Mouse (Mus musculus): Measurements from ENCODE around the gene Trpc7. TPM values are rescaled to one million over a fixed set of nuclear protein-coding genes. Genes with fewer than 3 reads are reported as not detected.

Gene Trpc7
- polyA plus RNA-seq, 1 experiment from 2014 or later: not detected

GRCm38 (mm10) chr13:56735212-56735875, 160.4 kb downstream of the Trpc7 start:
- Histone ChIP-seq H3K9ac (replicated peaks; ENCODE audit: low read depth) (no peak overlapping the region), H3K4me1 (ENCODE audit: insufficient read depth, low read depth, low read length) (no peaks in the 10 kb centered on the region), H3K27me3 (replicated peaks; ENCODE audit: insufficient read depth, low read length) (no peaks in the 10 kb centered on the region), H3K36me3 (ENCODE audit: insufficient read depth, low read length) (peaks cover 17% of the 10 kb centered on the region), H3K4me3 (ENCODE audit: low read depth, low read length) (no peak overlapping the region), H3K27ac (ENCODE audit: low read length) (no peak overlapping the region), H3K9me3 (ENCODE audit: low read length) (no peaks in the 10 kb centered on the region), H3K4me2 (replicated peaks; ENCODE audit: low read depth, low read length) (no peak overlapping the region)
- peak; percentile 57 for ATAC-seq
- 38% methylated on average over 6 of the region's 6 CpGs for WGBS
- peak; percentile 71 for DNase-seq (ENCODE audit: low spot score)
- peak; percentile 79 for TF ChIP-seq CTCF (IDR thresholded peaks at IDR 0.05)
- no peak for TF ChIP-seq EP300 (IDR thresholded peaks at IDR 0.05)

GRCm38 (mm10) chr13:56734617-56735016, 161.2 kb downstream of the Trpc7 start:
- H3K27me3 ChIP-seq (replicated peaks; ENCODE audit: insufficient read depth, low read length): no peaks in the 10 kb centered on the region
- H3K4me3 ChIP-seq (ENCODE audit: low read depth, low read length): no peak overlapping the region
- DNase-seq (ENCODE audit: low spot score) (no peak), ATAC-seq (no peak; the same call in 1 of the 2 replicates)
- H3K4me1 ChIP-seq (ENCODE audit: insufficient read depth, low read depth, low read length): no peaks in the 10 kb centered on the region
- peaks cover 17% of the 10 kb centered on the region for H3K36me3 ChIP-seq (ENCODE audit: insufficient read depth, low read length)
- 74% methylated on average over 4 of the region's 4 CpGs for WGBS
- no peak overlapping the region for H3K4me2 ChIP-seq (replicated peaks; ENCODE audit: low read depth, low read length)
- TF ChIP-seq EP300 (IDR thresholded peaks at IDR 0.05) (no peak), CTCF (IDR thresholded peaks at IDR 0.05) (no peak)
- H3K9me3 ChIP-seq (ENCODE audit: low read length): no peaks in the 10 kb centered on the region
- no peak overlapping the region for H3K27ac ChIP-seq (ENCODE audit: low read length)
- H3K9ac ChIP-seq (replicated peaks; ENCODE audit: low read depth): no peak overlapping the region

DNA sequence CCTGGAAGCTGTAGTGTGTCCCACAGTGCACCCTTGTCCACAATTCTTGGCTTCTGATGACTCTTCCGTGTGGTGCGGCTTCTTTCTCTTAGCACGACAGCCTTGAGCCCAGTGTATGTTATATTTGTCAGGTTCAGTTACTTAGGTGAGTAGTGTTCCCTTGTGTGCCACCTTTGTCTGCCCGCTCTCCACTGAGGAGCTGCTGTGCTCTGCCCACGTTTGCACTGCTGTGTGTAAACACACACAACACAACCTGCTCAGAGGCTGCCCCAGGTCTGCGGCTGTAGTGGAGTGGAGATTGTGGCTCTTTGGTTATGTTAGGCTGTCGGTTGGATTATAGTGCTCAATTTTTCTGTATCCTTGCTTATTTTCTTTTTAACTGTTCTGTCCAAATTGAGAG, 166.7 kb downstream of the Trpc7 start:
- Histone ChIP-seq H3K4me1 (ENCODE audit: insufficient read depth, low read depth, low read length) (no peaks in the 10 kb centered on the region), H3K9me3 (ENCODE audit: low read length) (no peaks in the 10 kb centered on the region), H3K4me3 (ENCODE audit: low read depth, low read length) (no peak overlapping the region), H3K4me2 (replicated peaks; ENCODE audit: low read depth, low read length) (no peak overlapping the region), H3K27ac (ENCODE audit: low read length) (no peak overlapping the region), H3K9ac (replicated peaks; ENCODE audit: low read depth) (no peak overlapping the region), H3K36me3 (ENCODE audit: insufficient read depth, low read length) (peaks cover 24% of the 10 kb centered on the region), H3K27me3 (replicated peaks; ENCODE audit: insufficient read depth, low read length) (no peaks in the 10 kb centered on the region)
- ATAC-seq (no peak), DNase-seq (ENCODE audit: low spot score) (no peak)
- WGBS: 83% methylated on average over 7 of the region's 7 CpGs
- TF ChIP-seq EP300 (IDR thresholded peaks at IDR 0.05) (no peak), CTCF (IDR thresholded peaks at IDR 0.05) (no peak)

DNA sequence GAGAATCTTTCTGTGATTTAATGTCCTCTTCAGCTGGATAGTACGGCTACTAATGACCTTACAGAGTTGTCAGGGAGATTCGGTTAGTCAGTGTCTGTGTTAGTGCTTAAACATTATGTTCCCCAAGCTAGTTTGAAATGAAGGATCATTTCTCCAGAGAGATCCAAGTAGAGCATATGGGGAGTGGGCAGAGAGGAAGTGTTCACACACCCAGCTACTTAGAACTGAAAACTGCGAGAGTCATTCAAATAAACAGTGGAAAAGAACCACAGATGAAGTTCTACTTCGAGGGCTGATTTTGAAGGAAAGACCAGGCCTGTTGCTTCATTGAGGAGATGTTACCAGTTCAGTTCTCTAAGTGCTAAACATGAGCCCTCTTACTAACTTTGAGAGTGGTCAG, 169.2 kb downstream of the Trpc7 start:
- H3K4me2 ChIP-seq (replicated peaks; ENCODE audit: low read depth, low read length): no peak overlapping the region
- H3K9ac ChIP-seq (replicated peaks; ENCODE audit: low read depth): no peak overlapping the region
- TF ChIP-seq EP300 (IDR thresholded peaks at IDR 0.05) (no peak), CTCF (IDR thresholded peaks at IDR 0.05) (no peak)
- DNase-seq (ENCODE audit: low spot score): no peak
- peaks cover 19% of the 10 kb centered on the region; the same call in 1 of the 2 replicates for H3K36me3 ChIP-seq (ENCODE audit: insufficient read depth, low read length)
- no peak overlapping the region for H3K27ac ChIP-seq (ENCODE audit: low read length)
- no peaks in the 10 kb centered on the region for H3K4me1 ChIP-seq (ENCODE audit: insufficient read depth, low read depth, low read length)
- H3K27me3 ChIP-seq (replicated peaks; ENCODE audit: insufficient read depth, low read length): no peaks in the 10 kb centered on the region
- H3K9me3 ChIP-seq (ENCODE audit: low read length): no peaks in the 10 kb centered on the region
- H3K4me3 ChIP-seq (ENCODE audit: low read depth, low read length): no peak overlapping the region
- WGBS: 70% methylated on average over 4 of the region's 4 CpGs
- no peak for ATAC-seq

Other genes with a start within 250 kb of the Trpc7 start
- gene Smad5, start 193.0 kb downstream of the Trpc7 start, polyA plus RNA-seq (2015; fragmentation: Nextera tagmentation; extraction: Ambion mirVana): 16.6 and 16.9 TPM in 2 replicates
- gene Gm45623, start 142.2 kb downstream of the Trpc7 start, polyA plus RNA-seq (2015; fragmentation: Nextera tagmentation; extraction: Ambion mirVana): 0.44 and 0.55 TPM in 2 replicates

All from lung, postnatal 0 days (tissue).